Mouse (Mus musculus): ENCODE results near the gene Polr2l. TPM values are rescaled to one million over a fixed set of nuclear protein-coding genes. Genes with fewer than 3 reads are reported as not detected.

Gene Polr2l
- polyA plus RNA-seq, 1 experiment from 2014 or later: 73.3 TPM

GRCm38 (mm10) chr7:141510196-141510595, 35.3 kb upstream of the Polr2l start:
- no peaks in the 10 kb centered on the region for H3K36me3 ChIP-seq (ENCODE audit: control insufficient read depth, insufficient read depth, low read length)
- ATAC-seq (ENCODE audit: insufficient number of reproducible peaks, low FRiP score, low TSS enrichment, low read depth) (no peak), DNase-seq (ENCODE audit: low spot score) (no peak)
- H3K27me3 ChIP-seq (ENCODE audit: control insufficient read depth, insufficient read depth, low read length): no peaks in the 10 kb centered on the region
- 91% methylated on average over 5 of the region's 5 CpGs for WGBS
- no peaks in the 10 kb centered on the region for H3K9me3 ChIP-seq (ENCODE audit: control insufficient read depth, low read length)
- no peaks in the 10 kb centered on the region for H3K4me1 ChIP-seq (ENCODE audit: control insufficient read depth, insufficient read depth, low read length)
- no peak overlapping the region for H3K27ac ChIP-seq (replicated peaks; ENCODE audit: low read depth, low read length)
- H3K4me2 ChIP-seq (ENCODE audit: low read depth, severe bottlenecking): no peak overlapping the region
- no peak overlapping the region for H3K4me3 ChIP-seq (ENCODE audit: low read depth, low read length)
- H3K9ac ChIP-seq (ENCODE audit: low read length): no peak overlapping the region

GRCm38 (mm10) chr7:141508160-141508559, 33.2 kb upstream of the Polr2l start:
- Histone ChIP-seq H3K4me1 (ENCODE audit: control insufficient read depth, insufficient read depth, low read length) (no peaks in the 10 kb centered on the region), H3K36me3 (ENCODE audit: control insufficient read depth, insufficient read depth, low read length) (no peaks in the 10 kb centered on the region), H3K9me3 (ENCODE audit: control insufficient read depth, low read length) (no peaks in the 10 kb centered on the region), H3K27me3 (ENCODE audit: control insufficient read depth, insufficient read depth, low read length) (no peaks in the 10 kb centered on the region), H3K27ac (replicated peaks; ENCODE audit: low read depth, low read length) (no peak overlapping the region), H3K4me3 (ENCODE audit: low read depth, low read length) (no peak overlapping the region), H3K4me2 (ENCODE audit: low read depth, severe bottlenecking) (no peak overlapping the region), H3K9ac (ENCODE audit: low read length) (no peak overlapping the region)
- ATAC-seq (ENCODE audit: insufficient number of reproducible peaks, low FRiP score, low TSS enrichment, low read depth): no peak
- no peak for DNase-seq (ENCODE audit: low spot score)

DNA sequence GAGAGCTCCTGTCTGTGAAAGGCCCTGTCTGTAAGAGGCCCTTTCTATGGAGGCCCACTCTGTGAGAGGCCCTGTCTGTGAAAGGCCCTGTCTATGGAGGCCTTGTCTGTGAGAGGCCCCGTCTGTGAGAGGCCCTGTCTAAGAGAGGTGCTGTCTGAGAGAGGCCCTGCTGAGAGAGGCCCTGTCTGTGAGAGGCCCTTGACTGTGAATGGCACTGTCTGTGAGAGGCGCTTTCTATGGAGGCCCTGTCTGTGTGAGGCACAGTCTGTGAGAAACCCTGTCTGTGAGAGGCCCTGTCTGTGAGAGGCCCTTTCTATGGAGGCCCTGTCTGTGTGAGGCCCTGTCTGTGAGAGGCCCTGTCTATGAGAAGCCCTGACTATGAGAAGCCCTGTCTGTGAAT, 31.3 kb upstream of the Polr2l start:
- H3K9ac ChIP-seq (ENCODE audit: low read length): no peak overlapping the region
- ATAC-seq (ENCODE audit: insufficient number of reproducible peaks, low FRiP score, low TSS enrichment, low read depth): no peak
- 79% methylated on average over 2 of the region's 2 CpGs for WGBS

DNA sequence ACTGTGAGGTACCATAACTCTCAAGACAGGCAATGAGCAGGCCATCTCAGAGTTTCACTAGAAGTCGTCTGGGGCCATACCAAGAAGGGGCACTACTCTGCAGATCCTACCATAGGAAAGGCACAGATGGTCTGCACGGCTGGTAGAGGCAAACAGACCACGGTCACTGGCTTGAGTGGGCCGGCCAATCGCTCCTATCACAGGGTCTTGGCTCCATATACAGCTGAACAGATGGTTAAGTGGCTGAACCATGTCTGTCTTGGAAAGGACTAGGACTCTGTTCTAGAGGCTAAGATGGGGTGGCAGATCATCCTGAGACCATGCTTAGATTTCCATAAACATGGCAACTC, 27.6 kb upstream of the Polr2l start:
- no peak overlapping the region for H3K27ac ChIP-seq (replicated peaks; ENCODE audit: low read depth, low read length)

More for the DNA sequence above, 31.3 kb upstream of the Polr2l start:
- DNase-seq (ENCODE audit: low spot score): no peak
- Histone ChIP-seq H3K27ac (replicated peaks; ENCODE audit: low read depth, low read length) (no peak overlapping the region), H3K4me1 (ENCODE audit: control insufficient read depth, insufficient read depth, low read length) (no peaks in the 10 kb centered on the region), H3K4me2 (ENCODE audit: low read depth, severe bottlenecking) (no peak overlapping the region), H3K4me3 (ENCODE audit: low read depth, low read length) (no peak overlapping the region), H3K27me3 (ENCODE audit: control insufficient read depth, insufficient read depth, low read length) (no peaks in the 10 kb centered on the region), H3K36me3 (ENCODE audit: control insufficient read depth, insufficient read depth, low read length) (no peaks in the 10 kb centered on the region), H3K9me3 (ENCODE audit: control insufficient read depth, low read length) (no peaks in the 10 kb centered on the region)

GRCm38 (mm10) chr7:141501820-141502555, 27.1 kb upstream of the Polr2l start:
- WGBS: 87% methylated on average over 7 of the region's 7 CpGs
- Histone ChIP-seq H3K4me1 (ENCODE audit: control insufficient read depth, insufficient read depth, low read length) (no peaks in the 10 kb centered on the region), H3K27me3 (ENCODE audit: control insufficient read depth, insufficient read depth, low read length) (no peaks in the 10 kb centered on the region), H3K9me3 (ENCODE audit: control insufficient read depth, low read length) (no peaks in the 10 kb centered on the region), H3K36me3 (ENCODE audit: control insufficient read depth, insufficient read depth, low read length) (peaks cover 2% of the 10 kb centered on the region; the same call in 1 of the 2 replicates), H3K9ac (ENCODE audit: low read length) (no peak overlapping the region), H3K4me2 (ENCODE audit: low read depth, severe bottlenecking) (no peak overlapping the region), H3K27ac (replicated peaks; ENCODE audit: low read depth, low read length) (no peak overlapping the region), H3K4me3 (ENCODE audit: low read depth, low read length) (no peak overlapping the region)
- DNase-seq (ENCODE audit: low spot score) (no peak), ATAC-seq (ENCODE audit: insufficient number of reproducible peaks, low FRiP score, low TSS enrichment, low read depth) (no peak)

More for the DNA sequence above, 27.6 kb upstream of the Polr2l start:
- Histone ChIP-seq H3K4me1 (ENCODE audit: control insufficient read depth, insufficient read depth, low read length) (no peaks in the 10 kb centered on the region), H3K27me3 (ENCODE audit: control insufficient read depth, insufficient read depth, low read length) (no peaks in the 10 kb centered on the region), H3K4me2 (ENCODE audit: low read depth, severe bottlenecking) (no peak overlapping the region), H3K36me3 (ENCODE audit: control insufficient read depth, insufficient read depth, low read length) (peaks cover 2% of the 10 kb centered on the region; the same call in 1 of the 2 replicates), H3K9me3 (ENCODE audit: control insufficient read depth, low read length) (no peaks in the 10 kb centered on the region), H3K4me3 (ENCODE audit: low read depth, low read length) (no peak overlapping the region), H3K9ac (ENCODE audit: low read length) (no peak overlapping the region)
- WGBS: 93% methylated on average over 5 of the region's 5 CpGs
- ATAC-seq (ENCODE audit: insufficient number of reproducible peaks, low FRiP score, low TSS enrichment, low read depth) (no peak), DNase-seq (ENCODE audit: low spot score) (no peak)

- DNase-seq (ENCODE audit: low spot score) (no peak), ATAC-seq (ENCODE audit: insufficient number of reproducible peaks, low FRiP score, low TSS enrichment, low read depth) (no peak)
- 93% methylated on average over 3 of the region's 3 CpGs for WGBS
- Histone ChIP-seq H3K4me1 (ENCODE audit: control insufficient read depth, insufficient read depth, low read length) (no peaks in the 10 kb centered on the region), H3K36me3 (ENCODE audit: control insufficient read depth, insufficient read depth, low read length) (peaks cover 4% of the 10 kb centered on the region; the same call in 1 of the 2 replicates), H3K9ac (ENCODE audit: low read length) (no peak overlapping the region), H3K27me3 (ENCODE audit: control insufficient read depth, insufficient read depth, low read length) (no peaks in the 10 kb centered on the region), H3K27ac (replicated peaks; ENCODE audit: low read depth, low read length) (no peak overlapping the region), H3K4me2 (ENCODE audit: low read depth, severe bottlenecking) (no peak overlapping the region), H3K9me3 (ENCODE audit: control insufficient read depth, low read length) (no peaks in the 10 kb centered on the region), H3K4me3 (ENCODE audit: low read depth, low read length) (no peak overlapping the region)
Observed at GRCm38 (mm10) chr7:141497600-141497999, 22.7 kb upstream of the Polr2l start.

GRCm38 (mm10) chr7:141495940-141496339, 21.0 kb upstream of the Polr2l start:
- Histone ChIP-seq H3K4me3 (ENCODE audit: low read depth, low read length) (no peak overlapping the region), H3K27ac (replicated peaks; ENCODE audit: low read depth, low read length) (no peak overlapping the region), H3K36me3 (ENCODE audit: control insufficient read depth, insufficient read depth, low read length) (peaks cover 4% of the 10 kb centered on the region; the same call in 1 of the 2 replicates), H3K9me3 (ENCODE audit: control insufficient read depth, low read length) (no peaks in the 10 kb centered on the region), H3K4me1 (ENCODE audit: control insufficient read depth, insufficient read depth, low read length) (no peaks in the 10 kb centered on the region), H3K27me3 (ENCODE audit: control insufficient read depth, insufficient read depth, low read length) (no peaks in the 10 kb centered on the region), H3K4me2 (ENCODE audit: low read depth, severe bottlenecking) (no peak overlapping the region), H3K9ac (ENCODE audit: low read length) (no peak overlapping the region)
- ATAC-seq (ENCODE audit: insufficient number of reproducible peaks, low FRiP score, low TSS enrichment, low read depth) (no peak), DNase-seq (ENCODE audit: low spot score) (no peak)
- 93% methylated on average over 4 of the region's 4 CpGs for WGBS

DNA sequence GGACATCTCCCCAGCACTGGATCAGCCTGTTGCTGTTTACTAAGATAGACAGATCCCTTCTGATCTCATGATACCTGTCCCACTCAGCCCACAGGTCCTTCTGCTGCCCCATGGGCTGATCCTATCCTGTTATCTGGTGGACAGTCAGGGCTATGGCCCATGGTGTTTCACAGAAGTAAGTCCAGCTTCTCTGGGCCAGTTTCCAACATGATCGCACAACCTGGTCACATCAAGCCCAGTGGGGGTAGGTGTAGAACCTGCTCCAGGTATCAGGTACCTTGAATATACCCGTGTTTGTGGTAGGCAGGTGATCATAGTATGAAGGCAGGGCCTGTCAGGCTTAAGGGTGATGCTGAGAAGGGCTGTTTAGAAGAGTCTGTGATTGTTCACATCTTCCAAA, 20.4 kb upstream of the Polr2l start:
- no peak for DNase-seq (ENCODE audit: low spot score)
- no peaks in the 10 kb centered on the region for H3K27me3 ChIP-seq (ENCODE audit: control insufficient read depth, insufficient read depth, low read length)
- no peaks in the 10 kb centered on the region for H3K4me1 ChIP-seq (ENCODE audit: control insufficient read depth, insufficient read depth, low read length)
- H3K4me2 ChIP-seq (ENCODE audit: low read depth, severe bottlenecking): no peak overlapping the region
- no peak for ATAC-seq (ENCODE audit: insufficient number of reproducible peaks, low FRiP score, low TSS enrichment, low read depth)
- no peak overlapping the region for H3K27ac ChIP-seq (replicated peaks; ENCODE audit: low read depth, low read length)
- H3K9me3 ChIP-seq (ENCODE audit: control insufficient read depth, low read length): no peaks in the 10 kb centered on the region
- H3K9ac ChIP-seq (ENCODE audit: low read length): no peak overlapping the region
- 91% methylated on average over 2 of the region's 2 CpGs for WGBS
- H3K4me3 ChIP-seq (ENCODE audit: low read depth, low read length): no peak overlapping the region
- H3K36me3 ChIP-seq (ENCODE audit: control insufficient read depth, insufficient read depth, low read length): peaks cover 4% of the 10 kb centered on the region; the same call in 1 of the 2 replicates

DNA sequence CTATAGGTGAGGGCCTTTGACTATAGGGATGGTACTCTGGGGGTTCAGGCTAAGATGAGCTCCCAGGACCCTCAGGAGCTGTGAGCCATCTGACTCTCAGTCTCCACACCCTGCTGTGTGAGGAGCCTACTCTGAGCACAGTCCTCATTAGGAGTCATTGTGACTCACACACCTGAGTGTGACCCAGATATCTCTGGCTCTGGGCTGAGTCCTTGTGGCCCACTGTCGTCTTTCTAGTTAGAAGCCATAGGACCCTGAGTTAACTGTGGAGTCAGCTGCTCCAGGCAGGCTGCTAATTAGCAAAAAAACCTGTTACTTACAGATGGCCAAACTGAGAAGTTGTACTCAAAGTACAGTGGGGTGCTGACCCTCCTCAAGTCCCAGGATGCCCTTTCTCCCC, 18.8 kb upstream of the Polr2l start:
- Histone ChIP-seq H3K9me3 (ENCODE audit: control insufficient read depth, low read length) (no peaks in the 10 kb centered on the region), H3K4me1 (ENCODE audit: control insufficient read depth, insufficient read depth, low read length) (no peaks in the 10 kb centered on the region), H3K27me3 (ENCODE audit: control insufficient read depth, insufficient read depth, low read length) (no peaks in the 10 kb centered on the region), H3K4me3 (ENCODE audit: low read depth, low read length) (no peak overlapping the region), H3K9ac (ENCODE audit: low read length) (no peak overlapping the region), H3K36me3 (ENCODE audit: control insufficient read depth, insufficient read depth, low read length) (peaks cover 2% of the 10 kb centered on the region; the same call in 1 of the 2 replicates), H3K4me2 (ENCODE audit: low read depth, severe bottlenecking) (no peak overlapping the region), H3K27ac (replicated peaks; ENCODE audit: low read depth, low read length) (no peak overlapping the region)
- ATAC-seq (ENCODE audit: insufficient number of reproducible peaks, low FRiP score, low TSS enrichment, low read depth) (no peak), DNase-seq (ENCODE audit: low spot score) (no peak)
- WGBS: 93% methylated on average over 1 of the region's 1 CpGs

All from limb, embryonic 11.5 days (tissue).